Mouse (Mus musculus) liver, embryonic 13.5 days (tissue): ENCODE data around the gene Slc15a3. TPM values are rescaled to one million over a fixed set of nuclear protein-coding genes. Genes with fewer than 3 reads are reported as not detected.

Experiments used
- ATAC-seq: fragments of 200-750 bp; cut with Nextera tagmentation; 2 replicates; pipeline ENCODE4 v1.8.0; 2017; ENCODE audit warnings: low read depth, mild to moderate bottlenecking, moderate number of reproducible peaks, moderate library complexity
- DNase-seq: peaks from one replicate; pipeline ENCODE4 v3.0.0; 2022
- H3K27ac ChIP-seq: fragments of 300-500 bp; sonication (generic); 2 replicates; pipeline ENCODE4 v1.5.1; 2015; ENCODE audit warnings: moderate library complexity, mild to moderate bottlenecking, inconsistent platforms
- H3K27me3 ChIP-seq: fragments of 300-500 bp; sonication (generic); 2 replicates; pipeline ENCODE4 v1.6.1; 2015; ENCODE audit warnings: mild to moderate bottlenecking, inconsistent platforms
- H3K36me3 ChIP-seq: fragments of 300-500 bp; sonication (generic); 2 replicates; pipeline ENCODE4 v1.6.1; 2015; ENCODE audit warnings: mild to moderate bottlenecking, inconsistent platforms
- H3K4me1 ChIP-seq: fragments of 300-500 bp; sonication (generic); replicated peaks from 2 replicates; pipeline ENCODE4 v1.6.1; 2015; ENCODE audit warnings: inconsistent platforms
- H3K4me2 ChIP-seq: fragments of 300-500 bp; sonication (generic); 2 replicates; pipeline ENCODE4 v1.6.1; 2015; ENCODE audit warnings: inconsistent platforms, mild to moderate bottlenecking, moderate library complexity
- H3K4me3 ChIP-seq: fragments of 300-500 bp; sonication (generic); replicated peaks from 2 replicates; pipeline ENCODE4 v1.5.1; 2015; ENCODE audit warnings: mild to moderate bottlenecking, inconsistent platforms
- H3K9ac ChIP-seq: fragments of 300-500 bp; sonication (generic); 2 replicates; pipeline ENCODE4 v1.6.1; 2015; ENCODE audit warnings: mild to moderate bottlenecking, inconsistent platforms
- H3K9me3 ChIP-seq: fragments of 300-500 bp; sonication (generic); replicated peaks from 2 replicates; pipeline ENCODE4 v1.6.1; 2016; ENCODE audit warnings: inconsistent platforms
- WGBS: fragments of 180-500 bp; shearing (Covaris S2); methylation state at CpG from one replicate; pipeline ENCODE4 v1.1.7; 2015; ENCODE audit not compliant: insufficient replicate concordance; 5-methylcytosine and 5-hydroxymethylcytosine counted together
- polyA plus RNA-seq: library from polyadenylated mRNA; unstranded; fragments of >200 nt; fragmentation: Nextera tagmentation; extraction: Ambion mirVana; gene quantifications from 2 replicates; pipeline ENCODE4 v1.2.1, GENCODE M21; 2015

Gene Slc15a3
- polyA plus RNA-seq, result 1.3 and 1.7 TPM in 2 replicates

- ATAC-seq (no peak), DNase-seq (no peak)
- no peaks in the 10 kb centered on the region for H3K36me3 ChIP-seq
- H3K27ac ChIP-seq, result no peak within 1 kb of the TSS
- no peak within 1 kb of the TSS for H3K4me3 ChIP-seq
- no peaks in the 10 kb centered on the region for H3K9me3 ChIP-seq
- H3K27me3 ChIP-seq, result peaks cover 29% of the 10 kb centered on the region
- H3K4me2 ChIP-seq, result no peak within 1 kb of the TSS
- WGBS, result 47% methylated on average over 15 of the region's 15 CpGs
- H3K9ac ChIP-seq, result no peak within 1 kb of the TSS
- H3K4me1 ChIP-seq, result no peaks in the 10 kb centered on the region
Observed at GRCm38 (mm10) chr19:10839010-10839892, at the start of gene Slc15a3. TSS of gene Slc15a3 (plus strand) at chr19:10839727.

GRCm38 (mm10) chr19:10790323-10790722 is 49.2 kb upstream of the Slc15a3 start:
- Histone ChIP-seq H3K27me3 (0 out of 2 replicates have a peak, but pooled peaks cover 3% of the 10 kb centered on the region), H3K4me2 (no peak overlapping the region), H3K4me1 (no peaks in the 10 kb centered on the region), H3K4me3 (no peak overlapping the region), H3K9ac (no peak overlapping the region), H3K9me3 (no peaks in the 10 kb centered on the region), H3K27ac (no peak overlapping the region), H3K36me3 (no peaks in the 10 kb centered on the region)
- WGBS, result 53% methylated on average over 9 of the region's 9 CpGs
- no peak for ATAC-seq
- DNase-seq, result no peak

GRCm38 (mm10) chr19:10793044-10793443 is 46.5 kb upstream of the Slc15a3 start:
- 37% methylated on average over 3 of the region's 3 CpGs for WGBS
- Histone ChIP-seq H3K9me3 (no peaks in the 10 kb centered on the region), H3K4me1 (no peaks in the 10 kb centered on the region), H3K27me3 (0 out of 2 replicates have a peak, but pooled peaks cover 3% of the 10 kb centered on the region), H3K4me2 (no peak overlapping the region), H3K36me3 (no peaks in the 10 kb centered on the region), H3K4me3 (no peak overlapping the region), H3K9ac (no peak overlapping the region), H3K27ac (no peak overlapping the region)
- ATAC-seq (no peak), DNase-seq (no peak)

- WGBS, result 79% methylated on average over 1 of the region's 1 CpGs
- DNase-seq (no peak), ATAC-seq (no peak)
- no peak overlapping the region for H3K9ac ChIP-seq
- H3K4me3 ChIP-seq, result no peak overlapping the region
- H3K36me3 ChIP-seq, result no peaks in the 10 kb centered on the region
- H3K27ac ChIP-seq, result no peak overlapping the region
- H3K9me3 ChIP-seq, result no peaks in the 10 kb centered on the region
- H3K4me1 ChIP-seq, result no peaks in the 10 kb centered on the region
- no peaks in the 10 kb centered on the region for H3K27me3 ChIP-seq
- no peak overlapping the region for H3K4me2 ChIP-seq
Observed at GRCm38 (mm10) chr19:10794916-10795315, 44.6 kb upstream of the Slc15a3 start.

GRCm38 (mm10) chr19:10798576-10798975 is 41.0 kb upstream of the Slc15a3 start:
- WGBS, result 47% methylated on average over 10 of the region's 10 CpGs
- ATAC-seq (no peak), DNase-seq (no peak)
- Histone ChIP-seq H3K27me3 (no peaks in the 10 kb centered on the region), H3K4me3 (no peak overlapping the region), H3K9me3 (no peaks in the 10 kb centered on the region), H3K27ac (no peak overlapping the region), H3K36me3 (no peaks in the 10 kb centered on the region), H3K9ac (no peak overlapping the region), H3K4me1 (no peaks in the 10 kb centered on the region), H3K4me2 (no peak overlapping the region)

DNA sequence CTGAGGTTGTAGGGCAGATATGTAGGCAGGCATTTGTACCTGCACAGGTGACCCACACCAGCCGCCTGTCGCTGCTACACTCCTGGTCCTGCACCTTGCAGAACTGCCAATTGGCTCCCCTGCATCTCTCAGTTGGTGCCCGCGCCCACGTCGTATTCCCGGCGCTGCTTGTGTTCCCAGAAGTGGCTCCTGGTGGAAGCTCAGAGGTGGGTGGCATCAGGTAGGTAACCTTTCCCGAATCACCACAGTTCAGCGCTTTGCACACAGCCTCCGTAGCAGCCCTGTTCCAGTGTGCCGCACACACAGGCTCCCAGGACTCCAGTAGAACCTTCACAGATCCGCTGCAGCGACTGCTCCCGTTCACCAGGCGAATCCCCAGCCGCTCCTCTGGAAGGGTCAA is 40.4 kb upstream of the Slc15a3 start:
- WGBS, result 79% methylated on average over 17 of the region's 17 CpGs
- Histone ChIP-seq H3K27ac (no peak overlapping the region), H3K9ac (no peak overlapping the region), H3K36me3 (no peaks in the 10 kb centered on the region), H3K27me3 (no peaks in the 10 kb centered on the region), H3K4me2 (no peak overlapping the region), H3K4me3 (no peak overlapping the region), H3K9me3 (no peaks in the 10 kb centered on the region), H3K4me1 (no peaks in the 10 kb centered on the region)
- DNase-seq (no peak), ATAC-seq (no peak)

DNA sequence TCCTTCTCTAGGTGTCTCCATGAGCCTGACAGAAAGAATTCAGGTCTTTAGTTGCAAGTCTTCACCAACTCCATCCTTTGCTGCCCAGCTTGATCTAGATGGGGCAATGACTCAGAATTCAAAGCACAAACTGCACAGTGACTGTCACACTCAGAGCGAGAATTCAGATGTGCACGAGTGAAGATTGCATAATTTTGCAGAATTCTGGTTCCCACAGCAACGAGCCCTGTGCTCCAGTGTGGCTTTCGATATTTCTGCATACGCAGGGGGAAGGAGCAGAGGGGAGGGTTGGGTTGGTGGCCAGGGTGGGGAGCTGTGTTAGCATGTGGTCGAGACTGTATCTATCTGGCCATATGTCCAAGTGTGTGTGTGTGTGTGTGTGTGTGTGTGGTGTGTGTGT is 38.5 kb upstream of the Slc15a3 start:
- Histone ChIP-seq H3K9ac (no peak overlapping the region), H3K4me2 (no peak overlapping the region), H3K4me3 (no peak overlapping the region), H3K4me1 (no peaks in the 10 kb centered on the region), H3K36me3 (no peaks in the 10 kb centered on the region), H3K27me3 (no peaks in the 10 kb centered on the region), H3K9me3 (no peaks in the 10 kb centered on the region), H3K27ac (no peak overlapping the region)
- no peak for DNase-seq
- 41% methylated on average over 6 of the region's 6 CpGs for WGBS
- ATAC-seq, result no peak

DNA sequence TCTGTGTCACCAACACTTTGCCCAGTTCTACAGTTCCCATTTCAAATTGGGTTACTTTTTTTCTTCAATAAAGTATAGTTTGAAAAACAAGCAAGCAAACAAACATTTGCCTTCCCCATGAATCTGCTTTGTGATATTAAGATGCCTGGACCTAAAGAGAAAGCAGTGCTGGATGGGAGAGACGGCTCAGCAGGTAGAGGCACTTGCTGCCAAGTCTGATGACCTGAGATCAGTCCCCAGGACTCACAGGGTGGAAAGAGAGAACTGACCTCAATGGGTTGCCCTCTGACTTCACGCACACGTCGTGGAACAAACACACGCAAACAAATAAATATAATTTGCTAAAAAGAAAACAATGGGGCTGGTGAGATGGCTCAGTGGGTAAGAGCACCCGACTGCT is 37.6 kb upstream of the Slc15a3 start:
- H3K4me2 ChIP-seq, result no peak overlapping the region
- H3K27ac ChIP-seq, result no peak overlapping the region
- no peak overlapping the region for H3K9ac ChIP-seq
- H3K4me1 ChIP-seq, result no peaks in the 10 kb centered on the region
- DNase-seq (no peak), ATAC-seq (no peak)
- no peaks in the 10 kb centered on the region for H3K9me3 ChIP-seq
- H3K36me3 ChIP-seq, result no peaks in the 10 kb centered on the region
- H3K4me3 ChIP-seq, result no peak overlapping the region
- H3K27me3 ChIP-seq, result no peaks in the 10 kb centered on the region
- WGBS, result 70% methylated on average over 6 of the region's 6 CpGs

DNA sequence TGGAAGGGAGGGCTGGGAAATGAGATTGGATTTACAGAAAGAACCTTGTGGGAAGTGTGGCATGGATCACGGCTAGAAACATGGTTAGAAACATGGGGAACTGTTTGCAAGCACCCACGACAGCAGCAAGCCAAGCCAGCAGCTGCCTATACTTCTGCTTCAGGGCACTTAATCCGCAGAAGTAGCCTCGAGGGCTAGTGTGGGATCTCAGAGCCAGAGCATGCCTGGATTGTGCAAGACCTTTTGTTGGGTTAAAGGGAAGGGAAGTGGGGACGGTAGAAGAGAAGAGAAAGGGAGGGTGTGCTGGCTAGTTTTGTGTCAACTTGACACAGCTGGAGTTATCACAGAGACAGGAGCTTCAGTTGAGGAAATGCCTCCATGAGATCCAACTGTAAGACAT is 35.8 kb upstream of the Slc15a3 start:
- ATAC-seq (no peak), DNase-seq (no peak)
- no peak overlapping the region for H3K4me2 ChIP-seq
- H3K4me3 ChIP-seq, result no peak overlapping the region
- H3K4me1 ChIP-seq, result no peaks in the 10 kb centered on the region
- no peaks in the 10 kb centered on the region for H3K36me3 ChIP-seq
- no peaks in the 10 kb centered on the region for H3K27me3 ChIP-seq
- no peak overlapping the region for H3K9ac ChIP-seq
- 32% methylated on average over 5 of the region's 5 CpGs for WGBS
- H3K9me3 ChIP-seq, result no peaks in the 10 kb centered on the region
- H3K27ac ChIP-seq, result no peak overlapping the region

DNA sequence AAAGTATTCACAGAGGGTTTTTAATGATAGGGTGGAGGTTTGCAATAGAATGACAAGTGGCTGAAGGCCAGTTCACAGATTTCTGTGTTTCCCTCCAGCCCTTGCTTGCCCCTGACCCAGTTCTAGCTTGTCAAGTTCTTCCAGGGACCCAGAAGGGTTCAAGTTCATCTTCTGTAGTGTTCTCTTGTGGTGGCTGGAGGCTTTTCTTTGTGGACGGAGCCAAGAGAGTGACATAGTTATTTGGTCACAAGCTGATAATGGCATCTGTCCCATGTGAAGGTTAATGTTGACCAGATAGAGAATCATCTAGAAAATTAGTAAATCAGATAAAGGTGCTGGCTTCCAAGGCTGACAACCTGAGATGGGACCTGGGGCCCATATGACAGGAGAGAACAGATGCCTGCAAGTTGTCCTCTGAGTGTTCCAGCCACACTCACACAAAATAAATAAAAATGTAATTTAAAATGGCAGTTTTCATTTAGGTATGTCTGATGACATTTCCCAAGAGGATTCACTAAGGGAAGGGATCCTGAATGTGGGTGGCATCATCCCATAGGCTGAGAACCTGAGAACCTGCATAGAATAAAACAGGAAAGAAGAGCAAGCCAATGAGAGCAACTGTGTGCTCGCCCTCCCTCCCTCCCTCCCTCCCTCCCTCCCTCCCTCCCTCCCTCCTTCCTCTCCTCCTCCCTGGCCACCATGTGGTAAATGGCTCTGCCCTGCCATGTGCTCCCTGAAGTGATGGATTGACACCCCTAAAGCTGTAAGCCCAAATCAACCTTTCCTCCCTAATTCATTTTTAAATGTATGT is 34.5 kb upstream of the Slc15a3 start:
- no peak overlapping the region for H3K4me2 ChIP-seq
- H3K4me3 ChIP-seq, result no peak overlapping the region
- no peaks in the 10 kb centered on the region for H3K4me1 ChIP-seq
- WGBS, result 47% methylated on average over 2 of the region's 2 CpGs
- no peak overlapping the region for H3K9ac ChIP-seq
- no peaks in the 10 kb centered on the region for H3K27me3 ChIP-seq
- no peak for ATAC-seq
- no peak overlapping the region for H3K27ac ChIP-seq
- no peaks in the 10 kb centered on the region for H3K9me3 ChIP-seq
- H3K36me3 ChIP-seq, result no peaks in the 10 kb centered on the region
- no peak for DNase-seq

GRCm38 (mm10) chr19:10805661-10806285 is 33.8 kb upstream of the Slc15a3 start:
- no peak overlapping the region for H3K9ac ChIP-seq
- H3K27me3 ChIP-seq, result no peaks in the 10 kb centered on the region
- H3K36me3 ChIP-seq, result no peaks in the 10 kb centered on the region
- no peaks in the 10 kb centered on the region for H3K4me1 ChIP-seq
- DNase-seq (no peak), ATAC-seq (no peak)
- H3K4me3 ChIP-seq, result no peak overlapping the region
- no peak overlapping the region for H3K4me2 ChIP-seq
- no peaks in the 10 kb centered on the region for H3K9me3 ChIP-seq
- H3K27ac ChIP-seq, result no peak overlapping the region
- WGBS, result 71% methylated on average over 11 of the region's 11 CpGs
